16 mouse cellular contexts compared by ENCODE assay signal in genomic region chr2:120150571-120150970, GRCm38 (mm10).
"Had no signal": no experiment of that assay in that cellular context is flagged by ENCODE, and none has a peak within 500 bp of the region (broad histone marks: within the 10 kb centered on the region; RNA-seq: fewer than 3 reads in every experiment).

No protein-coding gene starts in this region.

- H3K27me3 ChIP-seq: limb, embryonic 12.5 days; liver, embryonic 13.5 days; lung, embryonic 15.5 days; megakaryocyte, embryonic 14.5 days; neural tube, embryonic 12.5 days had no signal

- H3K36me3 ChIP-seq: limb, embryonic 12.5 days; liver, embryonic 13.5 days; lung, embryonic 15.5 days; midbrain, embryonic 12.5 days; neural tube, embryonic 12.5 days had no signal

- H3K9me3 ChIP-seq: limb, embryonic 12.5 days; liver, embryonic 13.5 days; lung, embryonic 15.5 days; megakaryocyte, embryonic 14.5 days; midbrain, embryonic 12.5 days; neural tube, embryonic 12.5 days had no signal

- H3K4me2 ChIP-seq: limb, embryonic 12.5 days; liver, embryonic 13.5 days; lung, embryonic 15.5 days; midbrain, embryonic 12.5 days; neural tube, embryonic 12.5 days had no signal

- H3K27ac ChIP-seq: kidney, postnatal 0 days; limb, embryonic 12.5 days; liver, embryonic 13.5 days; lung, embryonic 15.5 days; macrophage; midbrain, embryonic 12.5 days; neural tube, embryonic 12.5 days had no signal

- ATAC-seq: liver, postnatal 0 days; midbrain, embryonic 16.5 days had no signal

- H3K4me3 ChIP-seq: limb, embryonic 12.5 days; liver, embryonic 13.5 days; lung, embryonic 15.5 days; megakaryocyte, embryonic 14.5 days; midbrain, embryonic 12.5 days; neural tube, embryonic 12.5 days had no signal

- H3K9ac ChIP-seq: limb, embryonic 12.5 days; liver, embryonic 13.5 days; liver, postnatal 0 days; lung, embryonic 15.5 days; midbrain, embryonic 12.5 days; neural tube, embryonic 12.5 days had no signal

- DNase-seq: kidney, postnatal 36 days; layer of hippocampus, adult 9-11 months; layer of hippocampus, postnatal 36 days; liver; liver, embryonic 13.5 days; liver, postnatal 0 days; lung, postnatal 14 days; thymus, postnatal 36 days had no signal
